Mouse (Mus musculus) neural tube, embryonic 15.5 days (tissue): ENCODE data around the gene Polr2l. TPM values are rescaled to one million over a fixed set of nuclear protein-coding genes. Genes with fewer than 3 reads are reported as not detected.

ENCODE experiments used
- ATAC-seq: fragments of 200-750 bp; cut with Nextera tagmentation; 2 replicates; pipeline ENCODE4 v1.8.0; 2017; ENCODE audit warnings: mild to moderate bottlenecking, moderate TSS enrichment, moderate library complexity; ENCODE audit not compliant: low FRiP score
- H3K27ac ChIP-seq: fragments of 300-500 bp; sonication (generic); replicated peaks from 2 replicates; pipeline ENCODE4 v1.5.1; 2015; ENCODE audit warnings: mild to moderate bottlenecking, inconsistent platforms
- H3K27me3 ChIP-seq: fragments of 300-500 bp; sonication (generic); replicated peaks from 2 replicates; pipeline ENCODE4 v1.6.1; 2015; ENCODE audit warnings: inconsistent platforms
- H3K36me3 ChIP-seq: fragments of 300-500 bp; sonication (generic); 2 replicates; pipeline ENCODE4 v1.6.1; 2015; ENCODE audit warnings: inconsistent platforms
- H3K4me1 ChIP-seq: fragments of 300-500 bp; sonication (generic); 2 replicates; pipeline ENCODE4 v1.6.1; 2015; ENCODE audit warnings: inconsistent platforms
- H3K4me2 ChIP-seq: fragments of 300-500 bp; sonication (generic); 2 replicates; pipeline ENCODE4 v1.6.1; 2015; ENCODE audit warnings: inconsistent platforms, mild to moderate bottlenecking, moderate library complexity
- H3K4me3 ChIP-seq: fragments of 300-500 bp; sonication (generic); replicated peaks from 2 replicates; pipeline ENCODE4 v1.5.1; 2015; ENCODE audit warnings: mild to moderate bottlenecking, inconsistent platforms
- H3K9ac ChIP-seq: fragments of 300-500 bp; sonication (generic); replicated peaks from 2 replicates; pipeline ENCODE4 v1.6.1; 2015; ENCODE audit warnings: mild to moderate bottlenecking, inconsistent platforms
- H3K9me3 ChIP-seq: fragments of 300-500 bp; sonication (generic); replicated peaks from 2 replicates; pipeline ENCODE4 v1.6.1; 2016; ENCODE audit warnings: inconsistent platforms
- WGBS: fragments of 180-500 bp; shearing (Covaris S2); methylation state at CpG from one replicate; pipeline ENCODE4 v1.1.7; 2015; ENCODE audit warnings: mixed read lengths; 5-methylcytosine and 5-hydroxymethylcytosine counted together
- polyA plus RNA-seq: library from polyadenylated mRNA; unstranded; fragments of >200 nt; fragmentation: Nextera tagmentation; extraction: Ambion mirVana; gene quantifications from 2 replicates; pipeline ENCODE4 v1.2.1, GENCODE M21; 2015

Gene Polr2l
- 85.3 and 89.8 TPM in 2 replicates for polyA plus RNA-seq

DNA sequence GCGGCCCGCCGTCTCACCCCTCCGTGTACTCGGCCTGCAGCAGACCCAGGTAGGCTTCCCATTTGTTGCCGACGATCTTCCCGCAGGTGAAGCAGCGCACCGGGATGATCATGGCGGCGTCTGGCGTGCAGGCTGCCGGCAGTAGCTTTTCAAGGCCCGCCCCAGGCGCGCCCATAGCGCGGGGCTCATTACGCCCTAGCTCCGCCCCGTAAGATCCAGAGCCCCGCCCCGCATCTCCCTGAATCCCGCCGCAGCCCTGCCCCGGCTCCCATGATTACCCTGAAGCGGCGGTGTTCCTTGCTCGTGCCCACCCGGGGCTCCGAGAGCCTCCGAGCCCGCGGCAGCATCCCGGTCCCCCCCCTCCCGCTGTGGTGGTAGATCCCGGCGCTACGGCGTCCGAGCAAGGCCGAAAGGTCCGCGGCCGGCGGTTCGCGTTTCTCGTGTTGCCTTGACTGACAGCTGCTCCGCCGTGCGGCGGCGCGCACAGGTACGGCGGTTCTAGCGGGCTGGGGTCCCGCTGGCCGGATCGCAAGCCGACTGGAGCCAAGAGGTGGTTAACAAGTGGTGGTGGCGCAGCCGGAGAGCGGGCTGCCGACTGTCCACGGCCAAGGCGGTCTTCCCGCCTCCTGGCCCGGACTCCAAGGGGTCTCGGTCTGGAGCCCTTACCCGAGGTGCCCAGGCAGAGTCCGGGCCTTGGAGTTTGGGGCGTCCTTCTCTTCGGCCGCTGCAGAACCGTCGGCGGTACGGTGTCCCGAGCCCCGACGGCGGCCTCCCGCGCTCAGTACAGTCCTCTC lies at the start of gene Polr2l, which contains the start of gene Tspan4:
Polr2l (minus strand) TSS at position 122 of the 794 bp plus-strand sequence.
Tspan4 (plus strand) TSS at position 230 of the 794 bp plus-strand sequence.
- H3K27ac ChIP-seq: peak within 1 kb of the TSS; percentile 84
- peaks cover 23% of the 10 kb centered on the region for H3K36me3 ChIP-seq
- peaks cover 10% of the 10 kb centered on the region for H3K27me3 ChIP-seq
- no peaks in the 10 kb centered on the region for H3K9me3 ChIP-seq
- peak; percentile 87 for ATAC-seq
- peak within 1 kb of the TSS; percentile 72 for H3K4me3 ChIP-seq
- H3K9ac ChIP-seq: peak within 1 kb of the TSS; percentile 80
- under 1% methylated on average over 82 of the region's 87 CpGs for WGBS
- peaks cover 47% of the 10 kb centered on the region for H3K4me1 ChIP-seq
- peak within 1 kb of the TSS; percentile 94 for H3K4me2 ChIP-seq

DNA sequence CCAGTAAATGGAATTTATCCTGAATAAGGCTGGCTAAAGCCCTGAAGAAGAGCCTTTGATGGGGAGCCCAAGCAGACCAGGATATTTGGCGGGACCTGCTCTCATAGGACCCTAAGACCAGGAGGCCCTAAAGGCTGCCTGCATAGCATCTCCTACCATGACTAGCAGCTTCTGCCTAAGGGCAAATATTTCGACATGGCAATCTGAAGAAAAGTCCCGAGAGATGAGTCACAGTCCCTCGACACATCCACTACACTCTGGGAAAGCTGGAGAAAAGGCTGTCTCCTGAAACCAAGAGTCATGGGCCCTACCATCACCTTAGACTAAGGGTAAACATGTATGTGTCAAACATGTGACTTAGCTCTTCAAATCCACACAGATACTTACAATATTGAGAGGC lies 49.3 kb upstream of the Polr2l start:
- Histone ChIP-seq H3K36me3 (peaks cover 39% of the 10 kb centered on the region), H3K27me3 (no peaks in the 10 kb centered on the region), H3K4me3 (no peak overlapping the region), H3K4me1 (no peaks in the 10 kb centered on the region), H3K27ac (no peak overlapping the region), H3K9ac (no peak overlapping the region), H3K4me2 (no peak overlapping the region), H3K9me3 (no peaks in the 10 kb centered on the region)
- 94% methylated on average over 4 of the region's 4 CpGs for WGBS
- ATAC-seq: no peak

DNA sequence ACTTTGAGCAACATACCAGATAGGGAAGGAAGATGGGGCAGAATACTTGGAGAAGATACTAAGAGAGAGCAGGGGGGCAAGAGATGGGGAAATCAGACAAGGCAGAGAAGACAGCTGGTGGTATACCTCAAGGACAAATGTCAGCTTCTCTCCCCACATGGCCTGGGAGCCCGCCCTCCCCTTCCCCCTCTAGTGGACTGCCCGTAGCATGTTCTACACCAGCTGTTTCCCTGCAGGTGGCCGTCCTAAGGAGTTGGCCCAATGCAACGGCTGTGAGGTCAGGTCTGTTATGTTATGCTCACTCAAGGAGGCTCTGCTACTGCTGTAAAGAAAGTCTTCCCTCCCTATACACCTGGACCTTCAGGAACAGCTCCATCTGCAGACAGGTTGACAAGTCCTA lies 48.1 kb upstream of the Polr2l start:
- H3K36me3 ChIP-seq: peaks cover 28% of the 10 kb centered on the region
- 46% methylated on average over 4 of the region's 4 CpGs for WGBS
- ATAC-seq: no peak

DNA sequence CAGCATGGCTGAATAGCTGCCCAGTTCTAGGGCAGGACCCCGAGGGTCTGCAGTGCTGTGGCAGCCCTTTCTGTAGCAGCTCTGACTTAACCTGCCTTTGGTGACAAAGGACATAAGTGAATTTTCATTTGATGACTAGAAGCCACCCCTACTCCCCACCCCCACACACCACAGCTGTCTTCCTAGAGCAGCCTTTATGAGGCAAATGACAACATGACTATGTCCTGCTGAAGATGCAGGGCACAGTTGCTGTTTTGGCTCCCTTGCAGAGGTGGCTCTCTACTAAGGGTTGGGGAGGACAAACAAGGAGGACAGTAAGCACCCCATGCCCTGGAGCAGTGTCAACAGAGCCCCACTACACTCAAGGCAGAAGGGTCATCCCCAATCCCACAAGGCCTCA lies 44.9 kb upstream of the Polr2l start:
- no peak overlapping the region for H3K27ac ChIP-seq
- ATAC-seq: no peak

More for the DNA sequence above, 48.1 kb upstream of the Polr2l start:
- H3K9me3 ChIP-seq: no peaks in the 10 kb centered on the region
- no peaks in the 10 kb centered on the region for H3K27me3 ChIP-seq
- H3K4me2 ChIP-seq: no peak overlapping the region
- H3K9ac ChIP-seq: no peak overlapping the region
- H3K27ac ChIP-seq: no peak overlapping the region
- no peak overlapping the region for H3K4me3 ChIP-seq
- peaks cover 3% of the 10 kb centered on the region; the same call in 1 of the 2 replicates for H3K4me1 ChIP-seq

DNA sequence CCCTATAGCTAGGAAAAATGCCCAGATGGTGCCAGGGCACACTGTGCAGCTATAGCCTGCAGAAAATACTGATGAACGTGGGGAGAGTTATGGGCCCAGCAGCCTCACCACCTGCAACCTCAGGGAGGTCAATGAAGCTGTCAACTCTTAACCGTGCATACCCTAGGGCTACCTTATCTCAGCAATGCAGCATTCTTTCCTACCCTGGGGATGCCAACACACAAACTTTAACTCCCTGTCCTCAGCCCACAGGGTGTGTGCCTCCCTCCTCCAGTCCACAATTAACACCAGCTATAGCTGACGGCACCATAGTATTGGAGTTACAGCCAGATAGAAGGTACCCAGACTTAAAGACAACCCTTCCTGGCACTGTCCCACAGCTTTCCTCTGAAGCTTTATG lies 44.0 kb upstream of the Polr2l start:
- 64% methylated on average over 3 of the region's 3 CpGs for WGBS
- Histone ChIP-seq H3K9me3 (no peaks in the 10 kb centered on the region), H3K4me1 (peaks cover 3% of the 10 kb centered on the region; the same call in 1 of the 2 replicates), H3K36me3 (peaks cover 32% of the 10 kb centered on the region), H3K27ac (no peak overlapping the region), H3K4me2 (no peak overlapping the region), H3K9ac (no peak overlapping the region), H3K27me3 (no peaks in the 10 kb centered on the region), H3K4me3 (no peak overlapping the region)
- no peak for ATAC-seq

More for the DNA sequence above, 44.9 kb upstream of the Polr2l start:
- Histone ChIP-seq H3K27me3 (no peaks in the 10 kb centered on the region), H3K4me3 (no peak overlapping the region), H3K4me2 (no peak overlapping the region), H3K9ac (no peak overlapping the region), H3K4me1 (peaks cover 3% of the 10 kb centered on the region; the same call in 1 of the 2 replicates), H3K9me3 (no peaks in the 10 kb centered on the region), H3K36me3 (peaks cover 35% of the 10 kb centered on the region)
- 87% methylated on average over 1 of the region's 1 CpGs for WGBS

DNA sequence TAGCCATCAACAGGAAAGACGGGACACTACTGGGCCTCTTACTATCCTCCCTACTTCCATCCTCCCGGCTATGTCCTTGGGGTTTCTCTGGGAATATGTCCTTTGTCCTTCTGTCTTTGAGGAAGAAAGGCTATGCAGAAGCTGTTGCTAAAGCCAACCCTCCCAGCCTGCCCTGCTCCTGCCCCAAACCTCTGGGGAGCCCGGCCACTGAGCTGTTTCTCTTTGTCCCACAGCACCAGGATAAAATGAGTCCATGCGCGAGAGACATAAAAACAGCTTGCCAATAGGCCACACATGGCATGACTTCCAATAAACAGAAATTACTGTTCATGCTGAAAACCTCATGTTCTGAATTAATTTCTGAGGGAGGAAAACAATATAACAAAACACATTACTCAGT lies 43.4 kb upstream of the Polr2l start:
- H3K27ac ChIP-seq: no peak overlapping the region
- H3K9ac ChIP-seq: no peak overlapping the region
- no peak overlapping the region for H3K4me2 ChIP-seq
- no peaks in the 10 kb centered on the region for H3K9me3 ChIP-seq
- WGBS: 69% methylated on average over 5 of the region's 5 CpGs
- ATAC-seq: no peak
- peaks cover 38% of the 10 kb centered on the region for H3K36me3 ChIP-seq
- no peaks in the 10 kb centered on the region for H3K27me3 ChIP-seq
- no peak overlapping the region for H3K4me3 ChIP-seq
- H3K4me1 ChIP-seq: peaks cover 3% of the 10 kb centered on the region; the same call in 1 of the 2 replicates

DNA sequence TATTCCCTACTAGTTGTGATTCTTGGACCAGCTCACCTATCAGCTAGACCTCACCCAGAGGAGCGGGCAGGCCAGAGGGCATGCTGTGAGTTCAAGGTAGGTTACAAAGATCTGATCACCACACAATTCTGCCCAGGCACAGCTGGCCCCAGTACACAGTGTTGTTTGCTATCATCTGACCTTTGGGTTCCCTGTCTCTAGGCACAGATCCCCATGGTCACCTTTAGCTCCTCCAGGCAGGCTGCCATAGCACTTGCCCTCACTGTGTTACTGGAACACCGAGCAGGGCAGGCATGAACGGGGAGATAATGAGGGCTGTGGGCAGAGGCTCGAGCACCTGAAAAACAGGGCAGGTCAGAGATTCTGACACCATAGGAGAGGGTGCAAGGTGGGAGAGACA lies 42.7 kb upstream of the Polr2l start:
- H3K27ac ChIP-seq: no peak overlapping the region
- 95% methylated on average over 4 of the region's 4 CpGs for WGBS
- ATAC-seq: no peak
- H3K4me1 ChIP-seq: peaks cover 3% of the 10 kb centered on the region; the same call in 1 of the 2 replicates
- H3K9ac ChIP-seq: no peak overlapping the region
- H3K9me3 ChIP-seq: no peaks in the 10 kb centered on the region
- no peaks in the 10 kb centered on the region for H3K27me3 ChIP-seq
- no peak overlapping the region for H3K4me3 ChIP-seq
- no peak overlapping the region for H3K4me2 ChIP-seq
- peaks cover 39% of the 10 kb centered on the region for H3K36me3 ChIP-seq

DNA sequence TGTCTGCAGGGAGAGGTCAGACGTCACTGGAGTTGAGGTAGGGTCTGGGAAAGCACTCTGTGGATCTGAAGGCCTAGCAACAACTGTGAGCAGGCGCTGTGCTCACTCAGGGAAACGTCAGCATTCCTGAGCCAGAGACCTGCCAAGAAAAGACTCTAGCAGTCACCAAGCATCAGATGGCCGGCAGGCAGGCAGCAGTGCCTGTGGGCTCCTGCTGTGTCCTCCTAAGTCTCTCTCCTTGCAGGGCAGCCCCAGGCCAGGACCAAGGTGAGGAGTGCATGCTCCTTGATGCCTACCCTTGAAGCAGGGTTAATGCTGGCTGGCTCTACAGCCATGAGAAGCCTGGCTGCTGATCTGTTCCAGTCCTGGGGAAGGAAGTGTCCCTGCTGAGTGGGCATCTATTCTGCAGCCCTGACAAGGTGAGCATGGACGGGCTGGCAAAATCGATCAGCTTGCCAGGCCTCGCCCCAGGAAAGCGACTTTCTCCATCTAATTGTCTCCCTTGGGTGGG lies 35.8 kb upstream of the Polr2l start:
- Histone ChIP-seq H3K4me1 (no peaks in the 10 kb centered on the region), H3K27ac (no peak overlapping the region), H3K4me3 (no peak overlapping the region), H3K27me3 (no peaks in the 10 kb centered on the region), H3K9ac (no peak overlapping the region), H3K4me2 (no peak overlapping the region), H3K9me3 (no peaks in the 10 kb centered on the region), H3K36me3 (peaks cover 33% of the 10 kb centered on the region)
- 74% methylated on average over 8 of the region's 8 CpGs for WGBS
- ATAC-seq: no peak

DNA sequence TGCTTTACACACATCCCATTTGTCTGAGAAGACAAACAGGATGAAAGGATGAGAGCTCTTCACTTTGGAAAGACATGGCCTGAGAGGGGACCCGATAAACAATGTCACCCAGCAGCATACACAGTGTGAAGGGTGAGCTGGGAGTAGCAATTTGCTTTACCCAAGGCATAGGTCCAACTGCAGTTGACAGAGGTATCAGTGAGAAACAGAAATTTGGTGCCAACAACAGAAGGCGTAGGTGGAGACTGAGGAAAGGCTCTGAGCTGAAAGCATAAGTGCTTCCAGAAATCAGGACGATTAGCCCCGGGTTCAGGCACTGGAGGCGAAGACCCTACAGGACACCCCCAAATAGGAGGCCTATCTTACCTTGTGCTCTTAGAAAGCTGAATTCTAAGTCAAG lies 35.3 kb upstream of the Polr2l start:
- H3K4me1 ChIP-seq: no peaks in the 10 kb centered on the region
- H3K27ac ChIP-seq: no peak overlapping the region
- peaks cover 28% of the 10 kb centered on the region for H3K36me3 ChIP-seq
- H3K9ac ChIP-seq: no peak overlapping the region
- no peaks in the 10 kb centered on the region for H3K9me3 ChIP-seq
- WGBS: 89% methylated on average over 5 of the region's 5 CpGs
- H3K4me2 ChIP-seq: no peak overlapping the region
- no peaks in the 10 kb centered on the region for H3K27me3 ChIP-seq
- H3K4me3 ChIP-seq: no peak overlapping the region
- no peak for ATAC-seq

DNA sequence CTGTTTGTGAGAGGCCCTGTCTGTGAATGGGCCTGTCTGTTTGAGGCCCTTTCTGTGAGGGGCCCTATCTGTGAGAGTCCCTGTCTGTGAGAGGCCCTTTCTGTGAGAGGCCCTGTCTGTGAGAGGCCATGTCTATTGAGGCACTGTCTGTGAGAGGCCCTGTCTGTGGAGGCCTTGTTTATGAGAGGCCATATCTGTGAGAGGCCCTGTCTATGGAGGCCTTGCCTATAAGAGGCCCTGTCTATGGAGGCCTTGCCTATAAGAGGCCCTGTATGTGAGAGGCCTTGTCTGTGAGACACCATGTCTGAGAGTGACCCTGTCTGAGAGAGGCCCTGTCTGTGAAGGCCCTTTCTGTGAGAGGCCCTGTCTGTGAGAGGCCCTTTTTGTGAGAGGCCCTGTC lies 33.2 kb upstream of the Polr2l start:
- Histone ChIP-seq H3K4me1 (no peaks in the 10 kb centered on the region), H3K27ac (no peak overlapping the region), H3K36me3 (peaks cover 16% of the 10 kb centered on the region), H3K4me3 (no peak overlapping the region), H3K9me3 (no peaks in the 10 kb centered on the region), H3K4me2 (no peak overlapping the region), H3K9ac (no peak overlapping the region), H3K27me3 (no peaks in the 10 kb centered on the region)
- no peak for ATAC-seq

DNA sequence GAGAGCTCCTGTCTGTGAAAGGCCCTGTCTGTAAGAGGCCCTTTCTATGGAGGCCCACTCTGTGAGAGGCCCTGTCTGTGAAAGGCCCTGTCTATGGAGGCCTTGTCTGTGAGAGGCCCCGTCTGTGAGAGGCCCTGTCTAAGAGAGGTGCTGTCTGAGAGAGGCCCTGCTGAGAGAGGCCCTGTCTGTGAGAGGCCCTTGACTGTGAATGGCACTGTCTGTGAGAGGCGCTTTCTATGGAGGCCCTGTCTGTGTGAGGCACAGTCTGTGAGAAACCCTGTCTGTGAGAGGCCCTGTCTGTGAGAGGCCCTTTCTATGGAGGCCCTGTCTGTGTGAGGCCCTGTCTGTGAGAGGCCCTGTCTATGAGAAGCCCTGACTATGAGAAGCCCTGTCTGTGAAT lies 31.3 kb upstream of the Polr2l start:
- Histone ChIP-seq H3K4me3 (no peak overlapping the region), H3K27me3 (no peaks in the 10 kb centered on the region), H3K9ac (no peak overlapping the region), H3K9me3 (no peaks in the 10 kb centered on the region), H3K36me3 (peaks cover 27% of the 10 kb centered on the region), H3K4me2 (no peak overlapping the region), H3K27ac (no peak overlapping the region), H3K4me1 (no peaks in the 10 kb centered on the region)
- no peak for ATAC-seq
- WGBS: 86% methylated on average over 2 of the region's 2 CpGs

DNA sequence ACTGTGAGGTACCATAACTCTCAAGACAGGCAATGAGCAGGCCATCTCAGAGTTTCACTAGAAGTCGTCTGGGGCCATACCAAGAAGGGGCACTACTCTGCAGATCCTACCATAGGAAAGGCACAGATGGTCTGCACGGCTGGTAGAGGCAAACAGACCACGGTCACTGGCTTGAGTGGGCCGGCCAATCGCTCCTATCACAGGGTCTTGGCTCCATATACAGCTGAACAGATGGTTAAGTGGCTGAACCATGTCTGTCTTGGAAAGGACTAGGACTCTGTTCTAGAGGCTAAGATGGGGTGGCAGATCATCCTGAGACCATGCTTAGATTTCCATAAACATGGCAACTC lies 27.6 kb upstream of the Polr2l start:
- no peaks in the 10 kb centered on the region for H3K27me3 ChIP-seq

More for the DNA sequence above, 27.6 kb upstream of the Polr2l start:
- Histone ChIP-seq H3K36me3 (peaks cover 29% of the 10 kb centered on the region), H3K4me1 (no peaks in the 10 kb centered on the region), H3K9me3 (no peaks in the 10 kb centered on the region), H3K4me3 (no peak overlapping the region), H3K4me2 (no peak overlapping the region), H3K9ac (no peak overlapping the region), H3K27ac (no peak overlapping the region)
- ATAC-seq: no peak
- 92% methylated on average over 5 of the region's 5 CpGs for WGBS
